Mouse (Mus musculus) cerebellum, adult 9-10 months (tissue): ENCODE results near the gene Perp.

Experiments used
- DNase-seq: peaks from one replicate; pipeline ENCODE4 v3.0.0; 2022

The Perp gene

DNA sequence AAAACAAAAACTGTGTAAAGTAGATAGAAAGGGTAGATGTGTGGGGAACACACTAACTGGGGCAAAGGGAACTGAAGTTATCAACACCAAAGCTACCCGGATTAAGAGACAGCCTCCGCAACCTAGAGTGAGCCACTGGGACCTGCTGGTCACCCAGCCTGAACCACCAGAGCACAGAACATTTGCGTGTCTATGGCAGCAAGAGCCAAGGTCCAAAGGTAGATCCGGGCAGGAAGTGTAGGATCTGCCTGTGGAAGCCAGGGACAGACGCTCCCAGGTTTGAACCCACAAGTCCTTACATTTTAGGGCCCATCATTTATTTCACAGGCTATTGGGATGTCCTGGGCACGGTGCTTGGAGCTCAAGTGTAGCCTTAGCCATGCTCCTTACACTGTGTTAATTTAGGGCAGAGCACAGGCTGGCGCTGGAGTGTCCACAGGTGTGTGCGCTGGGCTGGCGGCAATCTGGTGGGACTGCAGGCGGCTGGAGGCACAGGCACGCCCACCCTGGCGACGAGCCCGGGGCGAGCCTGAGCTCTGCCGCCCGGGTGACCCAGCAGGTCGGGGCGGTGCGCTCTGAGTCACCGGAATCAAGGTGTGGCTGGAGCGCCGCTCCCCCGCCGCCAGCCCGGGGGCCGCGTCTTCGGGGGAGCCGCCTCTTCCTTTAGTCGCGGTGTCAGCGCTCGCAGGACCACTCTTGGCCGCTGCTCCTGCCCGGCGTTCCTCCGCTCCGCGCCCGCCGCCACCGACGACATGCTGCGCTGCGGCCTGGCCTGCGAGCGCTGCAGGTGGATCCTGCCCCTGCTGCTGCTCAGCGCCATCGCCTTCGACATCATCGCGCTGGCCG is at the start of gene Perp:
Gene Perp (plus strand): TSS at position 580 of the 846 bp plus-strand sequence.
- DNase-seq: peak; percentile 42

DNA sequence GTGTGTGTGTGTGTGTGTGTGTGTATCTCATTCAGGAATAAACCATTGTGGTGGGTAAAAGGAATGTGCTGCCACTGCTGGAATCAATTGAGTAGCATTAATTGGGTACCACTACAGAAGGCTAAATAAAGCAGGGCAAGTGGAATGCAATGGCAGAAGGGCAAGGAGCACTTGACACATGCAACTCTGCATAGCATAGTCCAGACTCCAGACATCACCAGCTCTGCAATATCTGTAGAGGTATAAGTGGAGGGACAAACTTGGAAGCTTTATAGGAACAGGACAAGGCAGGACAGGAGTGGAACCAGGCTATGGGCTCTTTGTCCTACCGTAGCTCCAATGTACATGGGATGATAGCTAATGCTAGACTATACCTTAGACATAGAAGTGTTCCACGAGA is 33.1 kb upstream of the Perp start:
- DNase-seq: no peak

DNA sequence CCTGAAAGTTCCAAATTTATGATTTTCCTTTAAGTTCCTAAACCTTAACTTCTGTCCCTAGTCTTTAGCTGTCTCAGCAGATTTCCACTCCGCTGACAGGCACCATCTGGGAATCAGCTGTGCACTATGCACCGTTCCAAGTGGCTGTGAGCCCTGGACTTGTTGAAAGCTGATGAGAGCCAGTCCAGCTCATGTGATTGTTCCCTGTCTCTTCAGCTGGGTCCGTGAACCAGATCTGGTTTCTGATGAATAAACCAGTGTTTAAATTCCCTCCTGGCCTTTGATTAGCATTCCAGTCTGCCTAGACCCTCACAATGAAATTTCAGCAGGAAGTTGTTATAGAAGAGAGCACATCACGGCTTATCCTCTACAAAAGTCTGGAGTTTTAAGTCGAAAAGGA is 28.3 kb upstream of the Perp start:
- DNase-seq: peak; percentile 14

DNA sequence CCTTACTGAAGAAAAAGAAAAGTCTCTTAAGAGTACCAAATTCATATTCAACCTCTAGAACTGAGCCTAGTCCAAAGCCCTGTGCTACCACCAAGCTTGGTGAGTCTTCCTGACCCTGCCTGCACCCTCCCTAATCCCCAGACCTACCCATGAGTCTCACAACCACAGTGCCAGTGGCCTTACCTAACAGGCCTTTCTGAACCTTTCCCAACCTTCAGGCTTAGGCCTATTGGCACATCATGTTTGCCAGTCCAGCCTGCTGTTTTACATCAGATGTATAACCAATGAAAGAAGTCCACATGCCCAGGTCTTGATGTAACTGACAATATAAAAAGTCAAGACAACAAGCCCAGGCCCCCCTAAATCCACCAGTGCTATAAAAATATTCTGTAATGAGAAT is 19.7 kb upstream of the Perp start:
- no peak for DNase-seq

DNA sequence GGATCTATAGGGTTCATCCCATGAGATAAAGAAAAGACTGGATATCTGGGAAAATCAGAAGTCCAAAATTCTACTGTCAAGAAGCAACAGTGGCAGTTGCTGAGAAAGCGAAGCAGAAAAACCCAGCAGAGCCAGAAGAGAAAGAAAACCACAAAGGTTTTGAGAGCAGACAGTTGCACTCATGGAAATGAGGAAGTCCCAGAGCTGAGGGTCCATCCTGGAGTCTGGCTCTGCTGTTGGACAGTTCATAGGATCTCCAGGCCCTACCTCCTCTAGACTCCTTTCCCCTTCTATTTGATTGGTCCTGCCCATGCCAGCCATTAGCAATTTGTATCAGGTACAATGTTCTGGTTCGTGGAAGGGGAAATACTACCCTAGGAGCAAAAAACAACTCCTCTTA is 18.7 kb upstream of the Perp start:
- no peak for DNase-seq

DNA sequence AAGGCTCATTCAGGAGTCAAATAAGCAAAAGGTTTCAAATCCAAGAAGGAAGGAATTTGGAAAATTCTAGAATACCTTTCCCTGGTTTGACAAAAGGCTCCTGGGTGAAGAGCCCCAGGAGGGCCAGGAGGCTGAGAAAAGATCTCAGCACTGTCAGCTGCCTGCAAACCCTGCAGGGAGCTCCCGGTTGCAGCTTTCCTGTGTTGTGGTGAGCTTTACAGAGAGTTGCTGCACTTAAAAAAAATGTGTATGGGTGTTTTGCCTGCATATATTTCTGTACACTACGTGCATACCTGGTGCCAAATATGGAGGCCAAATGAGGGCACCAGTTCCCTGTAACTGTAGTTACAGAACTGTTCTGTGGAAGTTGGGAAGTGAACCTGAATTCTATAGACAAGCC is 16.9 kb upstream of the Perp start:
- DNase-seq: peak; percentile 25

DNA sequence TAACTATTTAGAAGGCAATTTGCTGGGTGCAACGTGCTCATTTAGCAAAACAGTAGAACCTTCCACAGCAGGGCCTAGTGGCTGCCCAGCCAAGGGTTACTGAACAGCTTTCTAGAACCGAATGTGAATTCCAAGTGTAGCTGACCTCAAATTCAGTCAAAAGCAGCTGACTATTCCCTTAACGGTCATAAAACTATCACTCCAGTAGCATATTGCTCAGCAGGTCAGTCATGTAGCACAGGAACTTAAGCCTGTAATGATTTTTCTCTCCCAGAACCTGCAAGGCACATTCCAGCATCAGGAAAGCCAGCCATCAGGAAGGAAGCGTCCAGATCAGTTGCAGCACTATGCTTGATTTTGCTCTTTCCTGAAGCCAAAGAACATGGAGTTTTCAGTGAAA is 14.5 kb upstream of the Perp start:
- no peak for DNase-seq

DNA sequence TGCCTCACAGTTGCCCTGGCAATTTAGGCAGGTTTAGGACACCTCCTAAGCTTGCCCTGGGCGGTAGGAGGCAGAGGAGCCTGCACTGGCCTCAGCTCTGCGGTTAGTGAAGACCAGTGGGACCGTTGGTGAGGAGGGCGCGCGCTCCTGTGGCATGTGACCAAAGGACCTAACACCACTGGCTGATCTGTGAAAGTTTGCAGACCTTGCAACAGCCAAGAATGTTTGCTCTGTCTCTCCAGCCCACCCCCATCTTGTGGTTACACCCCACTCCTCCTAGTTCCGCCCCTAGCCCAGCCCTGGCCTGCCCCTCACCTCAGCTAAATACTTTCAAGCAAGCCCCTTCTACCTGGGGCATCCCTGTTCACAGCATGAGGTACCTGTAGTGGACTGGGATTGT is 13.0 kb upstream of the Perp start:
- DNase-seq: no peak

DNA sequence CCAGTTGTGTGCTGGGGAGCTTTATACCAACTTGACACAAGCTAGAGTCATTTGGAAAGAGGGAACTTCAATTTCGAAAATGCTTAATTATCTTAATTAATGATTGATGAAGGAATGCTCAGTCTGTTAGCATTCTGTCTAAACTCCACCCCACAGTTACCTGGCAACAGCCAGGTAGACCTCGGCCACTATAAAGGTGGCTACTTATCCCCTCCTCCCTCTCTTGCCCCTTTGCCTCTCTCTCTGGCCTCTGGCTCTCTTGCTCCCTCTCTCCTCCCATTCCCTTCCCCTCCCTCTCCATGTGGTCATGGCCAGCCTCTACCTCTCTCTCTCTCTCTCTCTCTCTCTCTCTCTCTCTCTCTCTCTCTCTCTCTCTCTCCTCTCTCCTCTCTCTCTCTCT is 10.4 kb upstream of the Perp start:
- DNase-seq: no peak

DNA sequence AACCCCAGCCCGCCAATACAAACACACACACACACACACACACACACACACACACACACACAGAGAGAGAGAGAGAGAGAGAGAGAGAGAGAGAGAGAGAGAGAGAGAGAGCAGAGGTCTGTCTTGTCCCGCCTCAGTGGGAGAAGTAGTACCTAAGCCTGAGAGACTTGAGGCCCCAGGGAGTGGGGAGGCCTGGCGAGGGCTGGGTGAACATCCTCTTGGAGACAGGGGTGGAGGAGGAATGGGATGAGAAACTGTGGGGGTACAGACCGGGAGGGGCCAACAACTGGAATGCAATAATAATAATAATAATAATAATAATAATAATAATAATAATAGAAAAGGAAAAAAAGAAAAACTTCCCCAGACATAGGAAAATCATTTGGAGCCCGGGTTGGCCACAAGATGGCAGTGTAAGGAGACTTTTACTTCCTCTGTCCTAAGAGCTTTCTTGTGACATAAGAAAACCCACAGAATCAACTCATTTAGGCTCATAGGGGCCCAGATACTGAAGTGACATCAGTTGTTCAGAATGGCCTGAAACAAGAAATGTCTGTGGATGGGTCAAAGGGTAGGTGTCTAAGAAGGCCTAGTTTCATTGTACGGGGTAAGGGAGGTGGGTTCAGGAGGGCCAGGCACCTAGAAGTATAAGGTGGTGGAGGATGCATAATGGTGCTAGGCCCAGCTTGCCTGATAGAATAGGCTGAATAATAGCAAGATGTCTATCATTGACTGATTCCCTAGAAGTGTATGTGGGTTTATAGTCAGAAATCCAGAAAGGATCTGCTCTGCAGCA is 8.9 kb upstream of the Perp start:
- DNase-seq: peak; percentile 20

DNA sequence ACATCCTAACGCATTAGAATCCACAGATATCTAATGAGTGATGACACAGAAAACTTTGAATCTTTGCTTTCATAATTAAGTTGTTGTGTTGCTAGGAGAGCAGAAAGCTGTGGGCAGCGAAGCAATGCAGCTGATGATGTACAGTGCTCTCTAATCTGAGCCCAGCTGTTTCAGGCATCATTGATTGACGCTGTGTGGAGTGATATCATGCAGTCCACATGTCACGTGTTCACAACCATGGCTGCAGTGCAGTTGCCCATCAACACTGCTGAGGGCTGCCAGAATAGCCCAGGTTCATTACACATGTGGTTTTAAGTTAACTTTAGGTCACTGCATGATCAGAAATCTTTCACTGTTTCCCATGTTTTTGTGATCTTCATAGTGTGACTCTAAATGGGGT is 5.3 kb upstream of the Perp start:
- no peak for DNase-seq

DNA sequence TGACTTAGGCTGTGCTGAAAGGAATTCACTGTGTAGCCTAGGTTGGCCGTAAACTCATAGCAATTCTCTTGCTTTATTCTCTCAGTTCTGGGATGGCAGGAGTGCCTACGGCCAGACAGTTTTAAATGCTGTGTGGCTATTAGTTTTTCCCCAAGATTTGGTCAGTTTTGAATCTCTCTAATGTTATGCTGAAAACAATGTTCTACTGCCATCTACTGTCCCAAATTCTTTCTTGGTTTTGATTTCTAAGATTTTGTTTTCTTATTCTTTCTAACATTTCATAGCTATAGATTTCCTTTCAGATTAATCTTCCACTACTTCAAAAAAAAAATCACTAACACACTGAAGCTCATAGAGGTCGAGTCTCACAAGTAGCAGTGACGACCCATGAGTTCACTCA is 4.1 kb upstream of the Perp start:
- peak; percentile 11 for DNase-seq

DNA sequence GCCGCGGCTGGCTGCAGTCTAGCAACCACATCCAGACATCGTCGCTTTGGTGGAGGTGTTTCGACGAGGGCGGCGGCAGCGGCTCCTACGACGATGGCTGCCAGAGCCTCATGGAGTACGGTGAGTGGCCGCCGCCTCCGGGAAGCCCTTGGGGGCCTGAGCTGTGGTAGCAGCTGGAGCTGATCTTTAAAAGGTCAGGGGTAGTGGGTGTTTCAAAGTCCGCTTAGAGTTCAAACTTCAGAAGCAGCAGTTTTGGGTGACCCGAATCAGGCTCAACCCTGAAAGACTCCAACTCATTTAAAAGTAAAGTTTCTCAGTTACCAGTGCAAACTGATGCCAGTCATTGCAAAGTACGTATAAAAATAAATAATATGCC is 455 bp downstream of the Perp start:
- no peak for DNase-seq

DNA sequence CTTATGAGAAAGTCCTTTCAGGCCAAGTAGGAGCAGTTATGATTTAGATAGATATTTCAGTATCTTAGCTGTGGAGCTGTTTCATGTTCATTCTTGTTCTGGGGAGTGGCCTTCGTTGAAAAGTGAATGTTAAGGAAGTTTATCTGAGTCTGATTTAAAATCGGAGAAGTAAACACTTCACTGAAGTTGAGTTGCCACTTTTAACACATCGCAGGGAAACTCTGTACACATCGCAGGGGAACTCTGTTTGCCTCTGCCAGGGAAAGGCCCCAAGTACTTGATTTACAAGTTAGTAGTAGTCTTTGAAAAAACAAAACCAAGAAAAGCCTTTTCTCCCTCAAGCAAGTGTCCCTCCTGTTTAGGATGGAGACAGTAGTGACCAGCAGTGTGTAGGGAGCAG is 891 bp downstream of the Perp start:
- no peak for DNase-seq

DNA sequence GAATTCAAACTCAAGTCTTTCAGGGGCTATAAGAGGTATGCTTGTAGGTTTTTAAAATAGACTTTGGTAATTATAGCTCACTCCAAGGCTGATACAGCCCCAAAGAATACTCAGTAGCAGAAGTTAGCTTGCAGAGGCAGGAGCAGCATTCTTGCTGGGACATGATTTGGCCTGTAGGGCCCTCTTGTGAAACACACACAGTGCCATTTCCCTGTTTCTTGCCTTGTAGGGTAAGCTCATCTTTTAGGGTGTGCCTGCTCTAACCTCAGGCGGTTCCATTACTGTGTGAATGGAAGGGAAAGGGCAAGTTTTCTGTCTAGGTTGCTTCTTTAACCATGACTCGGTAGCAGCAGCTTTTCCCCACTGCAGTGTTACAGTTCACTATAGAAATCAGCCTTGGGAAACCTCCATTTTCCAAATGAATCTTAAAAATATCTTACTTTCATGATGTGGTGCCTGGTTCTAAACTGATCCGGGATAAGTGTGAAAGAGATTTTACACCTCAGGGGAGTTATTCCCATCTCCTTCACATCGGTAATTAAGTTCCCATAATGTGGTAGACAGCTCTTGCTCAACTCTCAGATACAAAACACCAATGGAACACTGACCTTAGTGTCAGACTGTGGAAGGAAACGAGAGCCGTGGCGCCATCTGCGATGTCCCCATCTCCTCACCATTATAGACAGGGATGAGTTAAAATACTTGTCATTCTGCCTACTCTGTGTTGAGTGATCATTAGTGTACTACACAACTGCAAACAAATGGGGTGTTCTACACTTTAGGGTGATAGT is 1.8 kb downstream of the Perp start:
- DNase-seq: no peak

DNA sequence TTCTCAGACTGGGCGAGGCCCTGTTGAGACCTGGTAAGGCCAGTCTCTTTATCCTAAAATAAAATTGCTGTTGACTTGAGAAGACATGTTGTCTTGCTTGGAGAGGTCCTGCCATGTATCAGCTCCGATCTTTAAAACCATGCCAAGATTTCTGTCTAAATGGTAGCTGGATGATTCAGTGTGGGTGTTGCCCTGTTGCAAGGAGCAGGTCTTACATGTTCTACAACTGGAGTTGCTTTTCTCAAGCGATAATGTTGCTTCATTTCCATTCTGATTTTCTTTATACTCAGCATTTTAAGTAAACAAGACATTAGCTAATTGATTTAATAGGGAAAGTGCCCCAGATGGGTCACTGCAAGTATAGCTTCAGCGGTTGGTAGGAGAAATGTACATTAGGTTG is 5.4 kb downstream of the Perp start:
- DNase-seq: no peak

DNA sequence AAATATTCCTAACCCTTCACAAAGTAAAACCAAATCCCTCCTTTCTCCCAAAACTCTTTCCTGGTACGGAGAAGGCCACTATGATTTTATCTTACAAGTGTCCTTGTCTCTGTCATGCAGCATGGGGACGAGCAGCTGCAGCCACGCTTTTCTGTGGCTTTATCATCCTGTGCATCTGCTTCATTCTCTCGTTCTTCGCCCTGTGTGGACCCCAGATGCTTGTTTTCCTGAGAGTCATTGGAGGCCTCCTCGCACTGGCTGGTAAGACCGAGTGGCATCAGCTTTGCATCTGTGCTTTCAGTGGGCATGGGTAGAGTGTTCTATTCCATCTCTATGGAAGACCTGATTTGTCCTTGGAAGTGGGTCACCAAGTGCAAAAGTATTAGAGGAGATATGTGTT is 8.6 kb downstream of the Perp start:
- no peak for DNase-seq

DNA sequence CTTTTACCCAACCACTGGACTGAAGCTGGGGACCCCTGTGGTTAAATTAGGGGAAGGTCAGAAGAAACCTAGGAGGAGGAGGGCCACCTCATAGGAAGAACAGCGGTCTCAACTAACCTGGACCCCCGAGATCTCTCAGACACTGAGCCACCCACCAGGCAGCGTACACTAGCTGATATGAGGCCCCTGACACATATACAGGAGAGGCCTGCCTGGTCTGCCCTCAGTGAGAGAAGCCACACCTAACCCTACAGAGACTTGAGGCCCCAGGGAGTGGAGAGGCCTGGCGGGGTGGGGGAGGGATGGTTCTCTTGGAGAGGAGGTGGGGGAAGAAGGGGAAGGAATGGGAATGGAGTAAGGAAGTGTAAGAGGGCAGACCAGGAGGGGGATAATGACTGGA is 12.4 kb downstream of the Perp start:
- no peak for DNase-seq

DNA sequence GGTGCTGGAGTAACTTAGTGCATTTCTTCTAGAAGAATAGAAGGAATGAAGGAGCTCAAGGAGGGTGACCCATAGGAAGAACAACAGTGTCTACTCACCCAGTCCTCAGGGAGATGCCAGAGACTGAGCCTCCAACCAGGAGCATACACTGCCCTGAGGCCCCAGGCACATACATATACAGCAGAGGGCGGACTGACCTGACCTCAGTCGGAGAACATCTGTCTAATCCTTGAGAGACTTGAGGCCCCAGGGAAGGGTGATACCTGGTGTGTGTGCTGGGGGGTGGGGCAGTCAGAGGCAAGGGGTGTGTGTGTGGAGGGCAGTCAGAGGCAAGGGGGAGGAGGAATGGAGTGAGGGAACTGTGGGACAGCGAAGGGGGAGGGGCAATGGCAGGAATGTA is 14.8 kb downstream of the Perp start:
- DNase-seq: no peak

DNA sequence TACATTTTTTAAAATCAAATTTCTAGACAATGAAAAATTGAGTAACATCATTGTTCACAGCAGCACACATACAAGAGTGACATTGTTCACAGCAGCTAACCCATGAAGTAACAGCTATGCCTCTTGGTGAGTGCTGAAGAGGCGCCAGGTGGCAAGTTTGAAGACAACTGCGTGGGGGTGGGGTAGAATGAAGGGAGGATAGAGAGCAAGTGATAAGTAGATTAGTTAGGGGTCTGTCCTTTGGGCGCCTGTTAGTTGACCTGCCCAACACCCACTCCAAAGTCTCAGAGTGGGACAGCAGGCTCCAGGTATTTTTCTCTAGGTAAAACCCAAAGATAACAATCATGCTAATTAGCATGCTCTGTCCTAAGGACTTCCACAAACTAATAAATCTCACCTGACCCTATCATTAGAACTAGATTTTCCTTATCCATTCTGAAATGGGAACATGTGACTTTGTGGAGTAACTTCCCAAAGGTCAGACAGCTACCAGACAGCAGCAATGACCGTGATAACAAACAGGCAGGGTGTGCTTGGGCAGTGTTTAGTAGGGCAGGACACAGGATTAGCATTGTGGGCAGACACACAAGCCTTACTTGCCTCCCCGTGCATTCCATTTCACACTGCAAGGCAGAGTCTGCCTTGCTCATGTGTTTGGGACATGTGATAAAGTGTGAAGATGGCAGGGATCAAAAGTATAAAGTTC is 15.5 kb downstream of the Perp start:
- DNase-seq: no peak

DNA sequence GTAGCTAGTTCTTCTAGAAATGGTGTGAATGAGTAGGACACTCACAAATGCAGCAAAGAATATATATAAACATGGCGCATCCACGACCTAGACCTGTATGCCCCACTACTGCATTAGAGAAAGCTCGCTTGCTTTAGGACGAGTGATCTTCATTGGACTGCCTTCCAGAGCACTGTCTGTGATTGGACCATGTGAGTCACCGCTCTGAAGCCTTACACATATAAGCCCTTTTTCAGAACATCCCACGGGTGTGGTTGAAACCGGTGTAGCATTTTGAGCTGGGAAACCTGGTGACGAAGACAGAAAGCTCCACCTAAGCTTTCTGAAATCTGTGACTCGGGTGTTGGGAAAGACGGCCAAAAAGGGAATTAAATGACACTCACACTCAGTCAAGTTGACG is 16.0 kb downstream of the Perp start:
- no peak for DNase-seq

DNA sequence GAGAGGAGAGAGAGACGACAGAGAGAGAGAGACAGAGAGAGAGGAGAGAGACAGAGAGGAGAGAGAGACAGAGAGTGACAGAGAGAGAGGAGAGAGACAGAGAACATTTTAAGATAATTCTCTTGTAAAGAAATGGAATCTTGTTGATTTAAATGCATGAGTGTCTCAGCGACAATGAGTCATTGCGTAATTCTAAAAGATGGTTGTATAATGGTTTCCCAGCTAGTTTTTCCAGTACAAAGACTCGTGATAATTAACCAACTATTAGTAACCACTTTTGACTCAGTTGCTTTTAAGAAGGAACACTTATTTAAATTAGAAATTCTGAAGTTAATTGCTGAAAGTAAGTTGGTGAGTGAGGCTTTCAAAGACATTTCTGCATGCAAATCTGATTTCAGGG is 16.6 kb downstream of the Perp start:
- no peak for DNase-seq

DNA sequence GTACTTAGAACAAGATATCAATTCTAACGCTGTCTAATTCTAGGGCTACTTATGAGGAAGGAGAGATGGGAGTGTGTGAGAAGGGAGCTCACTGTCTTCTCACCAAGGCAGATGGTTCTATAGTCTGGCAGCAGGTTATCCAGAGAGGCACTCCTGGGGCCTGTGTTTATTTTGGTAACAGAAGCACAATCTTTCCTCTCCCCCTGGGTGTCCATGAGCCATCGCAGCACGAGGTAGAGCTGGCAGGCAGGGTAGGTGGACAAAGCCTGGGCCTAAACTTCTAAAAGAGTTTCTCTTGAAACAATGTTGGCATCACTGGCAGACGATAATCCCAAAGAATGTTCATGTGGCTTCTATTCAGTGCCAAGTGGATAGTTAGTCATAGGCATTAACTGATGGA is 18.5 kb downstream of the Perp start:
- DNase-seq: peak; percentile 50
